Mouse (Mus musculus) intestine, embryonic 14.5 days (tissue): ENCODE measurements around the gene Mtch1. TPM values are rescaled to one million over a fixed set of nuclear protein-coding genes. Genes with fewer than 3 reads are reported as not detected.

Source experiments
- ATAC-seq: fragments of 200-750 bp; cut with Nextera tagmentation; replicated peaks from 2 replicates; pipeline ENCODE4 v1.8.0; 2017; ENCODE audit warnings: low read depth, moderate number of reproducible peaks, moderate TSS enrichment, moderate library complexity; ENCODE audit not compliant: low FRiP score, low TSS enrichment
- DNase-seq: peaks from one replicate; pipeline ENCODE4 v3.0.0-alpha.2; 2018; ENCODE audit warnings: low spot score
- H3K27ac ChIP-seq: fragments of 300-500 bp; sonication (generic); 2 replicates; pipeline ENCODE4 v1.5.1; 2014; ENCODE audit warnings: low read depth, mild to moderate bottlenecking, control low read depth
- H3K27me3 ChIP-seq: fragments of 300-500 bp; sonication (generic); replicated peaks from 2 replicates; pipeline ENCODE4 v1.6.1; 2014; ENCODE audit warnings: low read length, control low read depth; ENCODE audit not compliant: control insufficient read depth, insufficient read depth
- H3K36me3 ChIP-seq: fragments of 300-500 bp; sonication (generic); 2 replicates; pipeline ENCODE4 v1.6.1; 2014; ENCODE audit warnings: low read length, control low read depth; ENCODE audit not compliant: control insufficient read depth, insufficient read depth
- H3K4me1 ChIP-seq: fragments of 300-500 bp; sonication (generic); replicated peaks from 2 replicates; pipeline ENCODE4 v1.6.1; 2014; ENCODE audit warnings: low read length, control low read depth, mixed read lengths; ENCODE audit not compliant: control insufficient read depth, insufficient read depth
- H3K4me2 ChIP-seq: fragments of 300-500 bp; sonication (generic); 2 replicates; pipeline ENCODE4 v1.6.1; 2014; ENCODE audit warnings: low read length
- H3K4me3 ChIP-seq: fragments of 300-500 bp; sonication (generic); 2 replicates; pipeline ENCODE4 v1.5.1; 2014; ENCODE audit warnings: low read depth, low read length, control low read depth, mixed read lengths
- H3K9ac ChIP-seq: fragments of 300-500 bp; sonication (generic); 2 replicates; pipeline ENCODE4 v1.6.1; 2014; ENCODE audit warnings: mild to moderate bottlenecking, low read length
- H3K9me3 ChIP-seq: fragments of 300-500 bp; sonication (generic); 2 replicates; pipeline ENCODE4 v1.6.1; 2016; ENCODE audit warnings: low read length, control low read depth; ENCODE audit not compliant: control insufficient read depth
- WGBS: fragments of 180-500 bp; shearing (Covaris S2); extraction: QIAGEN DNeasy Blood & Tissue Kit; methylation state at CpG from one replicate; pipeline ENCODE4 v1.1.7; 2014; 5-methylcytosine and 5-hydroxymethylcytosine counted together
- polyA plus RNA-seq: library from polyadenylated mRNA; unstranded; fragments of >200 nt; fragmentation: Nextera tagmentation; extraction: Ambion mirVana; gene quantifications from 2 replicates; pipeline ENCODE4 v1.2.1, GENCODE M21; 2014

Mtch1 gene
- polyA plus RNA-seq, 1 experiment from 2014 or later = 324 TPM

- H3K27me3 ChIP-seq = peaks cover 5% of the 10 kb centered on the region
- H3K4me2 ChIP-seq = no peak overlapping the region
- H3K4me3 ChIP-seq = no peak overlapping the region
- no peak overlapping the region for H3K27ac ChIP-seq
- ATAC-seq (no peak), DNase-seq (no peak)
- no peaks in the 10 kb centered on the region for H3K4me1 ChIP-seq
- no peak overlapping the region for H3K9ac ChIP-seq
- H3K36me3 ChIP-seq = peaks cover 58% of the 10 kb centered on the region
- WGBS = 85% methylated on average over 4 of the region's 4 CpGs
- no peaks in the 10 kb centered on the region for H3K9me3 ChIP-seq
Measured at GRCm38 (mm10) chr17:29332186-29332685, 15.5 kb downstream of the Mtch1 start.

GRCm38 (mm10) chr17:29330671-29331410, 16.9 kb downstream of the Mtch1 start:
- Histone ChIP-seq H3K27ac (no peak overlapping the region; the same call in 1 of the 2 replicates), H3K4me3 (no peak overlapping the region), H3K4me2 (no peak overlapping the region), H3K9me3 (no peaks in the 10 kb centered on the region), H3K4me1 (0 out of 2 replicates have a peak, but pooled peaks cover 8% of the 10 kb centered on the region), H3K36me3 (peaks cover 44% of the 10 kb centered on the region), H3K9ac (no peak overlapping the region), H3K27me3 (peaks cover 8% of the 10 kb centered on the region)
- no peak for DNase-seq
- ATAC-seq = no peak
- WGBS = 36% methylated on average over 5 of the region's 5 CpGs

GRCm38 (mm10) chr17:29330221-29330620, 17.5 kb downstream of the Mtch1 start:
- H3K9ac ChIP-seq = no peak overlapping the region
- no peak for DNase-seq

GRCm38 (mm10) chr17:29327691-29328090, 20.0 kb downstream of the Mtch1 start:
- H3K4me1 ChIP-seq = 0 out of 2 replicates have a peak, but pooled peaks cover 8% of the 10 kb centered on the region
- ATAC-seq (no peak), DNase-seq (no peak)
- 88% methylated on average over 9 of the region's 9 CpGs for WGBS
- no peak overlapping the region for H3K4me3 ChIP-seq
- no peak overlapping the region for H3K27ac ChIP-seq
- no peaks in the 10 kb centered on the region for H3K9me3 ChIP-seq
- no peak overlapping the region for H3K4me2 ChIP-seq
- no peak overlapping the region for H3K9ac ChIP-seq
- H3K36me3 ChIP-seq = peaks cover 18% of the 10 kb centered on the region
- peaks cover 10% of the 10 kb centered on the region for H3K27me3 ChIP-seq

More at GRCm38 (mm10) chr17:29330221-29330620, 17.5 kb downstream of the Mtch1 start:
- H3K4me2 ChIP-seq = no peak overlapping the region
- no peaks in the 10 kb centered on the region for H3K9me3 ChIP-seq
- 0 out of 2 replicates have a peak, but pooled peaks cover 8% of the 10 kb centered on the region for H3K4me1 ChIP-seq
- no peak overlapping the region for H3K4me3 ChIP-seq
- peaks cover 38% of the 10 kb centered on the region for H3K36me3 ChIP-seq
- H3K27me3 ChIP-seq = peaks cover 8% of the 10 kb centered on the region
- H3K27ac ChIP-seq = no peak overlapping the region; the same call in 1 of the 2 replicates
- no peak for ATAC-seq
- WGBS = 79% methylated on average over 3 of the region's 3 CpGs

GRCm38 (mm10) chr17:29326531-29327529, 20.9 kb downstream of the Mtch1 start:
- DNase-seq (peak; percentile 70), ATAC-seq (no peak)
- peak overlapping the region; percentile 30; the same call in 1 of the 2 replicates for H3K9ac ChIP-seq
- peaks cover 9% of the 10 kb centered on the region for H3K36me3 ChIP-seq
- peaks cover 19% of the 10 kb centered on the region for H3K27me3 ChIP-seq
- H3K27ac ChIP-seq = no peak overlapping the region
- H3K4me1 ChIP-seq = 0 out of 2 replicates have a peak, but pooled peaks cover 8% of the 10 kb centered on the region
- peak overlapping the region; percentile 20 for H3K4me3 ChIP-seq
- WGBS = 21% methylated on average over 52 of the region's 52 CpGs
- no peaks in the 10 kb centered on the region for H3K9me3 ChIP-seq
- H3K4me2 ChIP-seq = peak overlapping the region; percentile 52

- Histone ChIP-seq H3K27me3 (peaks cover 29% of the 10 kb centered on the region), H3K36me3 (no peaks in the 10 kb centered on the region; the same call in 1 of the 2 replicates), H3K27ac (no peak overlapping the region), H3K4me3 (no peak overlapping the region), H3K9me3 (no peaks in the 10 kb centered on the region), H3K4me1 (0 out of 2 replicates have a peak, but pooled peaks cover 8% of the 10 kb centered on the region), H3K4me2 (no peak overlapping the region; the same call in 1 of the 2 replicates), H3K9ac (no peak overlapping the region)
- no peak for ATAC-seq
- WGBS = 66% methylated on average over 13 of the region's 13 CpGs
- DNase-seq = no peak
Measured at GRCm38 (mm10) chr17:29325831-29326230, 21.9 kb downstream of the Mtch1 start.

- Histone ChIP-seq H3K9ac (no peak overlapping the region), H3K27ac (no peak overlapping the region), H3K4me3 (no peak overlapping the region), H3K9me3 (no peaks in the 10 kb centered on the region), H3K36me3 (no peaks in the 10 kb centered on the region), H3K27me3 (peaks cover 30% of the 10 kb centered on the region), H3K4me1 (0 out of 2 replicates have a peak, but pooled peaks cover 8% of the 10 kb centered on the region), H3K4me2 (no peak overlapping the region)
- DNase-seq (no peak), ATAC-seq (no peak)
- 90% methylated on average over 3 of the region's 3 CpGs for WGBS
Measured at GRCm38 (mm10) chr17:29323625-29324024, 24.1 kb downstream of the Mtch1 start.

GRCm38 (mm10) chr17:29322603-29322962, 25.2 kb downstream of the Mtch1 start:
- peaks cover 29% of the 10 kb centered on the region for H3K27me3 ChIP-seq
- WGBS = 12% methylated on average over 18 of the region's 18 CpGs
- DNase-seq (peak; percentile 73), ATAC-seq (peak; percentile 72)
- no peaks in the 10 kb centered on the region for H3K9me3 ChIP-seq
- peak overlapping the region; percentile 36 for H3K4me2 ChIP-seq
- 0 out of 2 replicates have a peak, but pooled peaks cover 8% of the 10 kb centered on the region for H3K4me1 ChIP-seq
- no peaks in the 10 kb centered on the region for H3K36me3 ChIP-seq
- no peak overlapping the region for H3K9ac ChIP-seq
- no peak overlapping the region for H3K27ac ChIP-seq
- H3K4me3 ChIP-seq = no peak overlapping the region
